Mouse (Mus musculus): ENCODE measurements around the gene Picalm.
"Not testable (repeated sequence)": the region's sequence is repeated elsewhere in the genome, so short reads cannot be mapped to it uniquely, and the experiment has no call there.

Gene Picalm

GRCm38 (mm10) chr7:90132322-90132721 is 2.3 kb downstream of the Picalm start:
- DNase-seq = no peak

- no peak for DNase-seq
These were observed 6.7 kb downstream of the Picalm start for GRCm38 (mm10) chr7:90136736-90137135.

GRCm38 (mm10) chr7:90138359-90138758 is 8.3 kb downstream of the Picalm start:
- no peak for DNase-seq

DNA sequence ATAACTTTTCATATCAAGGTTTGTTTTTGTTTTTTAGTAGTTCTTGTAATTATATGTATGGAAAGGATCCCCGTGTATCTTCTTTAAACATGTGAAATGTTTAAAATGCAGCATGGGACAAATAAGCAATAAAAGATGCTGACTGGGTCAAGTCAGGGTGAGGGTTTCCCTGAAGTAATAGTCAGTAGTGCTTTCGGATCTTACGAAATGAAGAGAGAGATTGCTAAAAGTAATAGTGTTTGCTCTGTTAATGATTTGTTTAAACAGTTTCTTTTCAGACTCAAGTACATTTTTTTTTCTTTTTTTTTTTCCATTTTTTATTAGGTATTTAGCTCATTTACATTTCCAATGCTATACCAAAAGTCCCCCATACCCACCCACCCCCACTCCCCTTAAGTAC is 10.3 kb downstream of the Picalm start:
- DNase-seq = no peak

GRCm38 (mm10) chr7:90144275-90144674 is 14.3 kb downstream of the Picalm start:
- no peak for DNase-seq

DNA sequence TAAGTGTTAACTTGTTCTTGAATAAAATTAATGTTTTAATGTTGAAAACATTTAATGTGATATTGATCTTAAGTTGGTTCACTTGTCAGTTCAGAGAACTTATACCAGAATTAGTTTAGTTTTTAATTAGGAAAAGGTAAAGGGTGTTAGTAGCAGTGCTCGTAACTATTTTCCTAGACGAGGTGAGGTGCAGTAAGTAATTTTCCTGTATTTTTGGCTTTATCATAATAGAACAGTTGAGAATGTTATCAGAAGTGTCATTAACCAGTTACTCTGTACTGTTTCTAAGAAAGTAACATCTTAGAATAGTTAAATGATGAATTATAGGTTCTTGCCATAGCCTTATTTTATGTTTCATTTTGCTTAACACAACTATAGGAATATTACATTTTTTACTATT is 15.0 kb downstream of the Picalm start:
- DNase-seq = no peak

- DNase-seq = no peak
These were observed 15.4 kb downstream of the Picalm start for GRCm38 (mm10) chr7:90145376-90145775.

- DNase-seq = no peak
These were observed 15.9 kb downstream of the Picalm start for GRCm38 (mm10) chr7:90145897-90146296.

- no peak for DNase-seq
These were observed 16.3 kb downstream of the Picalm start for GRCm38 (mm10) chr7:90146321-90146720.

DNA sequence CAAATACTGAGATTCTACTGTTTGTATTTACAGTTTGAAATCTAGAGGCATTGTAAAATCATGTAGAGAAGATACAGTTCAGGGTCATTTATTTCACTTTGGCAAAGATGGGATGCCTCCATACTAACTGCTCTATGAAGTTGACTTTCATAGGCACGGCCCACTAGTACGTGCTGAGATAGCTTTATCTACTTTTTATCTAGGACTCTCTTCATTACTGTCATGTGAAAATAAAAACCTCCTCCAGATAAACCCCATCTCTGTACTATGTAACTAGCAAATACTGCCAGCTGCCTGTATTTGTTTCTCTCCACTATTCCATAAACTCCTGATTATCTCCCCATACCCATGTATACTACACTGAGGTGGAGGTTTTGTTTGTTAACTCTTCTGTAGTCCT is 18.0 kb downstream of the Picalm start:
- DNase-seq = no peak

DNA sequence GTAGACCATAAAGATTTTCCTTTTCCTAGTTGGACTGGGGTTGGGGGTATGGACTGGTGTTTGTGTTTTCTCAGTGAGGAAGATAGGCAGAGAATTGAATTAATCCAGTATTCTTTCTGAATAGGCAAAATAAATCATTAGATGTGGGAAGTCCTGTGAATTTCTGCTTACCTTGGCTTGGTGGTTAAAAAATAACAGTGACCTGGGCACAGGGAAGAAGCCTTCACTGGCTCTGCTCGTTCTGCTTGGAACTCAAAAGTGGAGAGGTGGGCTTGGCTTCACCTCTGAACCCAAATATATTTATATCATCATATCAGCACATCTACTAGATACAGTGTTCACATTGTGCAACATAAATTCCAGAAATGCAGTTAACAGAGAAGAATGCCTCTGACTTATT is 18.5 kb downstream of the Picalm start:
- DNase-seq = no peak

- peak; percentile 74 for DNase-seq
These were observed 20.3 kb downstream of the Picalm start for GRCm38 (mm10) chr7:90150311-90150710.

GRCm38 (mm10) chr7:90158034-90158433 is 28.0 kb downstream of the Picalm start:
- no peak for DNase-seq

- no peak for DNase-seq
These were observed 30.6 kb downstream of the Picalm start for GRCm38 (mm10) chr7:90160598-90160997.

DNA sequence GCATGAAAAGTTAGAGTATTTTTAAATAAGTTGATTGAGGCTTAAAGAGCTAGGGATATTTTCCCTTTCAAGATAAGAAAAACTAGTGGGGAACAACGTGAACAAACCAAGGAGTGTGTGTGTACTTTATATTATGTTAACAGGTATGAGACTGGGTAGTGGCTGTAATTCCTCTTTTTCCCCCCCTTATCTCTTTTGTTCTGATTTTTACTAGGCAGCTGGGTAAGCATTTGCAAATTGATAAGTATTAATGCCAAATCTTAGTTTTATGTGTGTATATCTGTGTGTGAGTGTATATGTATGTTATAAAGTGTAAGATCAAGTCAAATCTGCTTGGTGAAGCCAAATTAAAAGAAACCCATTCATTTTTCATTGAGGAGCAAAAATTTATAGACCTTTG is 34.3 kb downstream of the Picalm start:
- DNase-seq = no peak

DNA sequence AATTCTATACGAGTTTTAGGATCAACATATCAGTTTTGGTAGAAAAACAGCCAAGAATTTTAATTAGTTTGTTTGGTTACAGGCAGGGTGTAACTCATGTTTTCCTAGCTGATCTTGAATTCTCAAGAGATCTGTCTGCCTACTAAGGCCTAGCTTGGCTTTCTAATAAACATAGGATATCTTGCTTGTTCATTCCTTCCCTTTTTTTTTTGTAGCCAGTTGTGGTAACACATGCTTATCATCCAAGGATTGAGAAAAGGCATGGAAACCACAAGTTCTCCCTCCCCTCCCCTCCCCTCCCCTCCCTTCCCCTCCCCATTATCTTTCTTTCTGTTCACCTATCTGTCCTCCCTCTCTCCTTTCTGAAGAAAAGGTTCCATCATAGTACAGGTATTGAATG is 36.0 kb downstream of the Picalm start:
- no peak for DNase-seq

DNA sequence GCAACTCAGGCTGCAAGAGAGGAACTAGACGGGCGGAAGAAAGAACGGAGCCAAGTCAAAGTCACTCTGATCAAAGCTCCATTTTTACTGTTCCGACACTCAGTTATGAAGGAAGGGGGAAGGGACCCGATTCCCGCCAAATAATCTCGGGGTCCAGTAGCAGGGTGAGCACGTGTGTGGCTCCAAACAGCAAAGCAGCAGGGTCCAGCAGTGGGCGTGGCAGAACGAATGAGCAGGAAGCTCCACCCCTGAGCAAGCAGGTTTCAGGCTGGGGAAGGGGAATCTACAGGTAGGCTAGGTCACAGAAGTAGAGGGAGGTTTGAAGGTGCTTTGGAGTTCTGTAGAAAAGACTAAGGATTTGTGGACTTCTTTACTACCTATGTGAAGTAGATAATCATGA is 37.8 kb downstream of the Picalm start:
- not testable (repeated sequence) for DNase-seq

DNA sequence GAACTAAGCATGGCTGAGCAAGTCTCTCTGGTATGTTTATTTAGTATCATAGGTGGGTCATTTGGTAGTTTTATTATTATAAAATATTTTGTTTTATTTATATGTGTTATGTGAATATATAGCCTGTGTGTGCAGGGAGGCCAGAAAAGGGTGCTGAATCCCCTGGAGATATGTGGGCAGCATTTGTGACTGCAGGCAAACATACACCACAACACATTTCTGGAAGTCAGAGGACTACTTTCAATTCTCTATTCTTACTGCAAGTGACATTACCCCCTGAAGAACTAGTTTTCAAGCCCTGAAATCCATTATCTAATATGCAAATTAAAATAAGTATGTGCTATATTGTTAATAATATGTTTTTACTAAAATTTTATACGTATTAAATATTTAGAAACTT is 43.8 kb downstream of the Picalm start:
- no peak for DNase-seq

DNA sequence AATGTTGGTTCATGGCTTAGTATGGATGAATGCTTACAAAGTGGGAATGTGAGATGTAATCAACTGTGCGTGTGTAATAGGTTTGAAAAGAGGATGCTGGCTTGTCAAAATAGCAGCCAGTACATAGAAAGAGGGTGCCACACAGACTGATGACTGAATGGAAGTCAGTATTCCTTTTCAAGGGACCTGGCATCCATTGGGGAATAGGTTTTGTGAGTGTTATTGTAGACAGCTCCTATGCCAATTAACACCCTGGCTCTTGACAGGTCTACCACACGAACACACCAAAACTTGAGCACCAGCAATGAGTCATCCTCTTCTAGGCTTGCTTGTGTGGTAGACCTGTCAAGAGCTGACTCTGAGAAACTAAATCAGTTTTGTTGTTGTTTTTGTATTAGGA is 45.6 kb downstream of the Picalm start:
- no peak for DNase-seq

GRCm38 (mm10) chr7:90180635-90181034 is 50.6 kb downstream of the Picalm start:
- no peak for DNase-seq

DNA sequence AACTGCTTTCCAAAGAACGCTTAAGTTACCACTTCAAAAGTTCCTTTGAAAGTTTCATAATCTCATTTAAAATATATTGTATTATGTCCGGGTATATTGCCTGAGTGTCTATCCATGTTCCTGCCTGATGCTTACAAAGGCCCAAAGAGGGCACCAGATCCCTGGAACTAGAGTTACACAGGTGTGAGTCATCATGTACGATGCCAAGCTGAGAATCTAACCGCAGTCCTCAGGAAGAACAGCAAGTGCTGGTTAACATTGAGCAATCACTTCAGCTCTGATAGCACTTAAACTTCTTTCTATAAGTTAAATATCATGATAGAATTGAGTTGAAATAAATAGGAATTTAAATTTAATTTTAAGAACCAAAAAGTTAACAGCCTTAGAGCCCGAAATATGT is 70.2 kb downstream of the Picalm start:
- no peak for DNase-seq

GRCm38 (mm10) chr7:90201877-90202465 is 72.0 kb downstream of the Picalm start:
- no peak for DNase-seq

DNA sequence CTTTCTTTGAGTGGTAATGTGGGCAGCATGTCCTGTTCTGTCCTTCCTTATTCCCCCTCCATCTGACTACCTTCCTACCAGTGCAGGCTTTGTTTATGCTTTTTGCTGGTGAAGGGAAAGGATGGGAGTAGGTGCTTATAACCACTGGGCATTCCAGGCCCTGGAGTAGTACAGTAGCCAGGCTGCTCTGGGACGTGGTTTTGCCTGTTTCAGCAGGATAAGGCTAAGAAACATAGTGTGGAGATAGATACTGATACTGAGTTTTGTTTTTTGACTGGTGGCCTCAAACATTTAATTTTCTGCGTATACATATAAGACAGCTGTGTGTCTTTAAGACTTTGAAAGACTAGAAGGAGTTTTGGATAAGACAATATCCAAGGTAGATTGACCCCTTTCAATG is 73.9 kb downstream of the Picalm start:
- DNase-seq = no peak

- DNase-seq = no peak
These were observed 80.1 kb downstream of the Picalm start for GRCm38 (mm10) chr7:90210116-90210515.

GRCm38 (mm10) chr7:90210947-90211346 is 80.9 kb downstream of the Picalm start:
- DNase-seq = no peak

DNA sequence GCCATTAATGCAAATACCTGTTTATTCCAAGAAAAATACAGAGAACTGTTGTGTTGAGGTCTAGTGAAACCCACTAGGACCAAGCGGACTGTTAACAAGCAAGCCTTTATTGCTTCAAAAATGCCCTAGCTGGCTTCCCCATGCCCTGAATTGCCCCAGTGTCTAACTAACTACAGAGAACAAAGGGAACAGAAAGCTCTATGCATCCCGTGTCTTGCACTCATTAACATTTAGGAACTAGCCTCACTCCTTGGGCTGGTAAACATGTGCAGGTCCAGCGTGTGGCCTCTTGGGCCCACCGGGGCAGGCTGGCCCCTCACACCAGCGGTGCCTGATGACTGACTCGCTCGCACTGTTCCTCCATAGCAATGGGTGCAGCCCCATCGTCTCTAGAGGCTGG is 86.5 kb downstream of the Picalm start:
- DNase-seq = no peak

All from thymus, postnatal 4 days (tissue).